Mouse (Mus musculus) limb, embryonic 15.5 days (tissue): ENCODE measurements at regions not wholly inside any gene's neighbourhood (a gene's known extent, or its start where the extent isn't known, plus 50 kb on each side); places are given as distances from the start of the nearest gene placed in this dataset.

Source experiments
- ATAC-seq: fragments of 200-750 bp; cut with Nextera tagmentation; 2 replicates; pipeline ENCODE4 v1.8.0; 2017; ENCODE audit warnings: low read depth, moderate TSS enrichment; ENCODE audit not compliant: insufficient number of reproducible peaks, low FRiP score, low TSS enrichment
- H3K27ac ChIP-seq: fragments of 300-500 bp; sonication (generic); 2 replicates; pipeline ENCODE4 v1.5.1; 2015; ENCODE audit warnings: moderate library complexity, mild to moderate bottlenecking, inconsistent platforms
- H3K27me3 ChIP-seq: fragments of 300-500 bp; sonication (generic); 2 replicates; pipeline ENCODE4 v1.6.1; 2015; ENCODE audit warnings: inconsistent platforms
- H3K36me3 ChIP-seq: fragments of 300-500 bp; sonication (generic); 2 replicates; pipeline ENCODE4 v1.6.1; 2015; ENCODE audit warnings: inconsistent platforms
- H3K4me1 ChIP-seq: fragments of 300-500 bp; sonication (generic); 2 replicates; pipeline ENCODE4 v1.6.1; 2015; ENCODE audit warnings: inconsistent platforms
- H3K4me2 ChIP-seq: fragments of 300-500 bp; sonication (generic); 2 replicates; pipeline ENCODE4 v1.6.1; 2015; ENCODE audit warnings: mild to moderate bottlenecking, inconsistent platforms
- H3K4me3 ChIP-seq: fragments of 300-500 bp; sonication (generic); 2 replicates; pipeline ENCODE4 v1.5.1; 2015; ENCODE audit warnings: mild to moderate bottlenecking, inconsistent platforms
- H3K9ac ChIP-seq: fragments of 300-500 bp; sonication (generic); 2 replicates; pipeline ENCODE4 v1.6.1; 2015; ENCODE audit warnings: inconsistent platforms
- H3K9me3 ChIP-seq: fragments of 300-500 bp; sonication (generic); 2 replicates; pipeline ENCODE4 v1.6.1; 2016; ENCODE audit warnings: inconsistent platforms
- WGBS: fragments of 180-500 bp; shearing (Covaris S2); methylation state at CpG from one replicate; pipeline ENCODE4 v1.1.7; 2015; 5-methylcytosine and 5-hydroxymethylcytosine counted together

GRCm38 (mm10) chr17:84083307-84084263 is 104.2 kb downstream of the Zfp36l2 start:
- Histone ChIP-seq H3K36me3 (no peaks in the 10 kb centered on the region), H3K9me3 (no peaks in the 10 kb centered on the region), H3K27ac (peak overlapping the region; percentile 81), H3K9ac (no peak overlapping the region), H3K4me2 (no peak overlapping the region), H3K4me1 (peaks cover 55% of the 10 kb centered on the region), H3K4me3 (no peak overlapping the region), H3K27me3 (no peaks in the 10 kb centered on the region)
- WGBS = 49% methylated on average over 16 of the region's 16 CpGs
- ATAC-seq = no peak; the same call in 1 of the 2 replicates

- H3K36me3 ChIP-seq = no peaks in the 10 kb centered on the region
- H3K4me1 ChIP-seq = peaks cover 55% of the 10 kb centered on the region
- WGBS = 77% methylated on average over 5 of the region's 5 CpGs
- no peaks in the 10 kb centered on the region for H3K9me3 ChIP-seq
- no peak overlapping the region for H3K4me3 ChIP-seq
- H3K4me2 ChIP-seq = no peak overlapping the region
- peak overlapping the region; percentile 84 for H3K27ac ChIP-seq
- no peaks in the 10 kb centered on the region for H3K27me3 ChIP-seq
- H3K9ac ChIP-seq = no peak overlapping the region
- ATAC-seq = no peak
Observed at GRCm38 (mm10) chr17:84082571-84082970, 105.2 kb downstream of the Zfp36l2 start.

- no peak overlapping the region for H3K4me3 ChIP-seq
- WGBS = 27% methylated on average over 8 of the region's 8 CpGs
- H3K27me3 ChIP-seq = no peaks in the 10 kb centered on the region
- ATAC-seq = peak; percentile 66; the same call in 1 of the 2 replicates
- no peaks in the 10 kb centered on the region for H3K36me3 ChIP-seq
- no peaks in the 10 kb centered on the region for H3K9me3 ChIP-seq
- peaks cover 55% of the 10 kb centered on the region for H3K4me1 ChIP-seq
- H3K4me2 ChIP-seq = no peak overlapping the region
- no peak overlapping the region for H3K9ac ChIP-seq
- H3K27ac ChIP-seq = peak overlapping the region; percentile 84
Observed at GRCm38 (mm10) chr17:84081751-84082352, 105.9 kb downstream of the Zfp36l2 start.

GRCm38 (mm10) chr17:84075081-84075938 is 112.4 kb downstream of the Zfp36l2 start:
- Histone ChIP-seq H3K4me1 (peaks cover 40% of the 10 kb centered on the region), H3K4me2 (no peak overlapping the region), H3K27me3 (no peaks in the 10 kb centered on the region), H3K4me3 (no peak overlapping the region), H3K36me3 (no peaks in the 10 kb centered on the region), H3K9me3 (no peaks in the 10 kb centered on the region), H3K27ac (peak overlapping the region; percentile 75; the same call in 1 of the 2 replicates), H3K9ac (no peak overlapping the region)
- no peak for ATAC-seq
- 60% methylated on average over 3 of the region's 3 CpGs for WGBS

GRCm38 (mm10) chr17:84074000-84074782 is 113.6 kb downstream of the Zfp36l2 start:
- Histone ChIP-seq H3K27me3 (no peaks in the 10 kb centered on the region), H3K27ac (peak overlapping the region; percentile 75), H3K4me2 (no peak overlapping the region), H3K4me1 (peaks cover 33% of the 10 kb centered on the region), H3K36me3 (no peaks in the 10 kb centered on the region), H3K9me3 (no peaks in the 10 kb centered on the region), H3K4me3 (no peak overlapping the region), H3K9ac (no peak overlapping the region)
- no peak for ATAC-seq
- 54% methylated on average over 10 of the region's 10 CpGs for WGBS

- Histone ChIP-seq H3K9ac (no peak overlapping the region), H3K27ac (peak overlapping the region; percentile 43; the same call in 1 of the 2 replicates), H3K36me3 (no peaks in the 10 kb centered on the region), H3K4me3 (no peak overlapping the region), H3K4me1 (peaks cover 33% of the 10 kb centered on the region), H3K9me3 (no peaks in the 10 kb centered on the region), H3K27me3 (no peaks in the 10 kb centered on the region), H3K4me2 (no peak overlapping the region)
- ATAC-seq = no peak
- 53% methylated on average over 4 of the region's 4 CpGs for WGBS
Observed at GRCm38 (mm10) chr17:84072426-84073030, 115.2 kb downstream of the Zfp36l2 start.

GRCm38 (mm10) chr17:84071855-84072254 is 115.9 kb downstream of the Zfp36l2 start:
- no peaks in the 10 kb centered on the region for H3K36me3 ChIP-seq
- H3K4me3 ChIP-seq = no peak overlapping the region
- ATAC-seq = no peak
- H3K27me3 ChIP-seq = no peaks in the 10 kb centered on the region
- WGBS = 76% methylated on average over 2 of the region's 2 CpGs
- H3K27ac ChIP-seq = no peak overlapping the region
- H3K9me3 ChIP-seq = no peaks in the 10 kb centered on the region
- H3K9ac ChIP-seq = no peak overlapping the region
- peaks cover 33% of the 10 kb centered on the region for H3K4me1 ChIP-seq
- H3K4me2 ChIP-seq = no peak overlapping the region

- WGBS = 46% methylated on average over 3 of the region's 3 CpGs
Observed at GRCm38 (mm10) chr17:84070596-84070995, 117.2 kb downstream of the Zfp36l2 start.

GRCm38 (mm10) chr17:84067102-84067501 is 120.6 kb downstream of the Zfp36l2 start:
- Histone ChIP-seq H3K36me3 (no peaks in the 10 kb centered on the region), H3K9me3 (no peaks in the 10 kb centered on the region), H3K9ac (no peak overlapping the region), H3K27ac (no peak overlapping the region), H3K27me3 (no peaks in the 10 kb centered on the region), H3K4me3 (no peak overlapping the region), H3K4me2 (no peak overlapping the region), H3K4me1 (peaks cover 15% of the 10 kb centered on the region)
- ATAC-seq = no peak
- WGBS = 72% methylated on average over 26 of the region's 26 CpGs

More at GRCm38 (mm10) chr17:84070596-84070995, 117.2 kb downstream of the Zfp36l2 start:
- H3K4me3 ChIP-seq = no peak overlapping the region
- no peak overlapping the region for H3K9ac ChIP-seq
- ATAC-seq = no peak
- H3K4me2 ChIP-seq = no peak overlapping the region
- 0 out of 2 replicates have a peak overlapping the region, but pooled peaks have one; percentile 2 for H3K27ac ChIP-seq
- H3K36me3 ChIP-seq = no peaks in the 10 kb centered on the region
- H3K9me3 ChIP-seq = no peaks in the 10 kb centered on the region
- peaks cover 33% of the 10 kb centered on the region for H3K4me1 ChIP-seq
- H3K27me3 ChIP-seq = no peaks in the 10 kb centered on the region

GRCm38 (mm10) chr17:84063791-84064190 is 124.0 kb downstream of the Zfp36l2 start:
- no peak overlapping the region for H3K9ac ChIP-seq
- no peaks in the 10 kb centered on the region for H3K9me3 ChIP-seq
- H3K27me3 ChIP-seq = no peaks in the 10 kb centered on the region
- WGBS = 36% methylated on average over 7 of the region's 7 CpGs
- H3K27ac ChIP-seq = no peak overlapping the region
- no peak overlapping the region for H3K4me2 ChIP-seq
- H3K4me1 ChIP-seq = peaks cover 12% of the 10 kb centered on the region
- no peak overlapping the region for H3K4me3 ChIP-seq
- H3K36me3 ChIP-seq = no peaks in the 10 kb centered on the region
- ATAC-seq = no peak

GRCm38 (mm10) chr17:84061621-84062020 is 126.1 kb downstream of the Zfp36l2 start:
- peaks cover 18% of the 10 kb centered on the region for H3K4me1 ChIP-seq
- H3K36me3 ChIP-seq = no peaks in the 10 kb centered on the region
- WGBS = 81% methylated on average over 6 of the region's 6 CpGs
- H3K9me3 ChIP-seq = no peaks in the 10 kb centered on the region
- H3K27ac ChIP-seq = no peak overlapping the region
- H3K4me3 ChIP-seq = no peak overlapping the region
- ATAC-seq = no peak
- no peaks in the 10 kb centered on the region for H3K27me3 ChIP-seq
- no peak overlapping the region for H3K4me2 ChIP-seq
- no peak overlapping the region for H3K9ac ChIP-seq
